ENCODE assay signal across 8 mouse cellular contexts in the genomic region with DNA sequence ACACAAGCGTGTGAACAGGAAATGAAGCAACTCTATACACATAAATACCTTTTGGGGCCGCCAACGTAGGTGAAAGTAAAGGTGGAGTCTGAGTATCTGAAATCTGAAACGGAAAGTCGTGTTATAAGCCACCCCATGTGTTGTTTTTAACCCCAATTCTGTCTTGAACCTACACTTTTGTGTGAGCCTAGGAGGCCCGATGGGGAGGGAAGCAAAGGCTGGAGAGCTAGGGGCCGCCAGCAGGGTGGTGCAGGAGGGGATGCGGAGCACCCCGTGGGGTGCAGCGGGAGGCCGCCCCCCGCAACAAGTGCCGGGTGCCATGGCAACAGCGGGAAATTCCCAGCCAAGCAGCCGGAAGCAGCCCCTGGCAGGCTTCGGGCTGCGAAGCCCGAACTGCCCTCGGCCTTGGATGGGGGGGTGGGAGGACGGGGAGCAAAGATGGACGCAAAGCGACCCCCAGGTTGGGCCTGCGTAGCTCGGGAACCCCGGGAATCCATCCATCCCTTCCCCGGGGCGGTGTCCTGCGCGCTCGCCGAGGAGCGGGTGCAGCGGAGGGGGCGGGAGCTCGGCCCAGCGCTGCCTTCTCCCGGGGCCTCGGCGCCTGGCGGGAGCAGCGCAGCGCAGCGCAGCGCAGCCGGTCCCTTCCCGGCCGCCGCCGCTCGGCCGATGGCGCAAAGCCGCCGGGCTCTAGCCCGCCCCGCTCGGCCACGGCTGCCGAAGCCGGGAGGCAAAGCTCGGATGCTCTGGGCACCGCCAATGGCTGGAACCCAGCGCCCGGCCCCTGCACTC. TPM values are rescaled to one million over a fixed set of nuclear protein-coding genes. Genes with fewer than 3 reads are reported as not detected.
DNase-seq lines count a peak whose midpoint lies in the region; ATAC-seq and TF ChIP-seq lines count a peak whose summit lies in the region.

No protein-coding gene starts in this region.

- DNase-seq in hindbrain, embryonic 10.5 days (ENCODE audit: low spot score), result peak; percentile 81
- DNase-seq in layer of hippocampus, postnatal 10 days (ENCODE audit: low spot score in 2 of 2), result peak; percentile 67 to 77
- peak; percentile 75 for DNase-seq in lung, postnatal 0 days (ENCODE audit: low spot score)
- DNase-seq in ovary, postnatal 10 days (ENCODE audit: low spot score), result peak; percentile 35
- peak; percentile 76 for DNase-seq in thymus, postnatal 0 days (ENCODE audit: low spot score)

- no peak for TF ChIP-seq CTCF in E14TG2a.4 (conservative IDR thresholded peaks at IDR 0.05; ENCODE audit: low read length)
- peak; percentile 29; the same call in 1 of the 2 replicates for TF ChIP-seq CTCF in lung, postnatal 0 days (IDR thresholded peaks at IDR 0.05)

- peak; percentile 78 for ATAC-seq in cerebellum, adult (ENCODE audit: insufficient number of reproducible peaks, low FRiP score, low TSS enrichment)
- ATAC-seq in forebrain, embryonic 16.5 days, result peak; percentile 87
- ATAC-seq in lung, postnatal 0 days, result peak; percentile 88

- H3K4me3 ChIP-seq in E14TG2a.4 (replicated peaks; ENCODE audit: low read length), result peak overlapping the region; percentile 84
- peak overlapping the region; percentile 93 for H3K4me3 ChIP-seq in forebrain, embryonic 16.5 days (replicated peaks; ENCODE audit: low read length)
- peak overlapping the region; percentile 81 for H3K4me3 ChIP-seq in hindbrain, embryonic 10.5 days
- H3K4me3 ChIP-seq in lung, postnatal 0 days (ENCODE audit: low read depth, low read length), result peak overlapping the region; percentile 77

- WGBS in forebrain, embryonic 16.5 days, result 0% methylated on average over 57 of the region's 64 CpGs
- under 1% methylated on average over 64 of the region's 64 CpGs for WGBS in hindbrain, embryonic 10.5 days
- WGBS in lung, postnatal 0 days, result under 1% methylated on average over 42 of the region's 64 CpGs

- peak overlapping the region; percentile 90 for H3K27ac ChIP-seq in forebrain, embryonic 16.5 days (ENCODE audit: low read length)
- peak overlapping the region; percentile 97 for H3K27ac ChIP-seq in hindbrain, embryonic 10.5 days
- H3K27ac ChIP-seq in lung, postnatal 0 days (ENCODE audit: low read length), result peak overlapping the region; percentile 66

- H3K9me3 ChIP-seq in E14TG2a.4 (ENCODE audit: low read length), result no peaks in the 10 kb centered on the region
- no peaks in the 10 kb centered on the region for H3K9me3 ChIP-seq in forebrain, embryonic 16.5 days (ENCODE audit: control insufficient read depth, low read length)
- no peaks in the 10 kb centered on the region for H3K9me3 ChIP-seq in hindbrain, embryonic 10.5 days
- no peaks in the 10 kb centered on the region for H3K9me3 ChIP-seq in lung, postnatal 0 days (ENCODE audit: low read length)

- H3K4me1 ChIP-seq in E14TG2a.4 (replicated peaks; ENCODE audit: low read depth, low read length), result peaks cover 11% of the 10 kb centered on the region
- H3K4me1 ChIP-seq in forebrain, embryonic 16.5 days (replicated peaks; ENCODE audit: control insufficient read depth, insufficient read depth, low read length), result peaks cover 11% of the 10 kb centered on the region; the same call in 1 of the 2 replicates
- H3K4me1 ChIP-seq in hindbrain, embryonic 10.5 days (replicated peaks), result peaks cover 18% of the 10 kb centered on the region
- no peaks in the 10 kb centered on the region; the same call in 1 of the 2 replicates for H3K4me1 ChIP-seq in lung, postnatal 0 days (ENCODE audit: insufficient read depth, low read depth, low read length)

- H3K36me3 ChIP-seq in E14TG2a.4 (ENCODE audit: insufficient read depth, low read length), result no peaks in the 10 kb centered on the region
- H3K36me3 ChIP-seq in forebrain, embryonic 16.5 days (ENCODE audit: control insufficient read depth, insufficient read depth), result no peaks in the 10 kb centered on the region
- no peaks in the 10 kb centered on the region for H3K36me3 ChIP-seq in hindbrain, embryonic 10.5 days
- no peaks in the 10 kb centered on the region for H3K36me3 ChIP-seq in lung, postnatal 0 days (ENCODE audit: insufficient read depth, low read length)

- peak overlapping the region; percentile 92 for H3K4me2 ChIP-seq in forebrain, embryonic 16.5 days (ENCODE audit: low read length)
- H3K4me2 ChIP-seq in lung, postnatal 0 days (replicated peaks; ENCODE audit: low read depth, low read length), result peak overlapping the region; percentile 99

- H3K27me3 ChIP-seq in E14TG2a.4 (ENCODE audit: insufficient read depth, low read length), result peaks cover 65% of the 10 kb centered on the region
- no peaks in the 10 kb centered on the region for H3K27me3 ChIP-seq in forebrain, embryonic 16.5 days (replicated peaks; ENCODE audit: control insufficient read depth, insufficient read depth, low read length)
- H3K27me3 ChIP-seq in hindbrain, embryonic 10.5 days (ENCODE audit: insufficient read depth, poor library complexity, severe bottlenecking), result peaks cover 19% of the 10 kb centered on the region
- no peaks in the 10 kb centered on the region for H3K27me3 ChIP-seq in lung, postnatal 0 days (replicated peaks; ENCODE audit: insufficient read depth, low read length)

- no peak for TF ChIP-seq EP300 in lung, postnatal 0 days (IDR thresholded peaks at IDR 0.05)

- peak overlapping the region; percentile 97 for H3K9ac ChIP-seq in forebrain, embryonic 16.5 days (replicated peaks; ENCODE audit: low read depth, low read length)
- peak overlapping the region; percentile 63 for H3K9ac ChIP-seq in lung, postnatal 0 days (replicated peaks; ENCODE audit: low read depth)

RNA-seq across cellular contexts. Expression of a gene that starts 1.0 kb away (rescaled TPM):
- 19.2 and 24.1 TPM in 2 replicates for polyA plus RNA-seq in forebrain, embryonic 16.5 days (2015; fragmentation: Nextera tagmentation; extraction: Ambion mirVana)
- polyA plus RNA-seq in hindbrain, embryonic 10.5 days (2016; fragmentation: Nextera tagmentation; extraction: Ambion mirVana), result 10.7 and 13.7 TPM in 2 replicates
- 10 to 100 TPM; 62.3 to 69.5 TPM for total RNA-seq in layer of hippocampus, postnatal 10 days (2021)
- 5.6 and 6.8 TPM in 2 replicates for polyA plus RNA-seq in lung, postnatal 0 days (2015; fragmentation: Nextera tagmentation; extraction: Ambion mirVana)
- polyA plus RNA-seq in thymus, postnatal 0 days (2015; fragmentation: Nextera tagmentation; extraction: Ambion mirVana), result 9.8 TPM in 2 replicates

Comparison
In these comparisons a context has a peak if more than half of its experiments do, and no peak if none do; other contexts are left out.
1. Peak in every context shown above with its lines: DNase-seq, ATAC-seq, H3K4me3 ChIP-seq and H3K27ac ChIP-seq.